Mouse (Mus musculus) neural tube, embryonic 12.5 days (tissue): ENCODE data around the gene Klk13. TPM values are rescaled to one million over a fixed set of nuclear protein-coding genes. Genes with fewer than 3 reads are reported as not detected.

Source experiments
- ATAC-seq: fragments of 200-750 bp; cut with Nextera tagmentation; 2 replicates; pipeline ENCODE4 v1.8.0; 2017; ENCODE audit warnings: low read depth, mild to moderate bottlenecking, moderate TSS enrichment, moderate library complexity; ENCODE audit not compliant: low FRiP score
- H3K27ac ChIP-seq: fragments of 300-500 bp; sonication (generic); 2 replicates; pipeline ENCODE4 v1.5.1; 2016
- H3K27me3 ChIP-seq: fragments of 300-500 bp; sonication (generic); replicated peaks from 2 replicates; pipeline ENCODE4 v1.6.1; 2016; ENCODE audit warnings: mild to moderate bottlenecking
- H3K36me3 ChIP-seq: fragments of 300-500 bp; sonication (generic); 2 replicates; pipeline ENCODE4 v1.6.1; 2016; ENCODE audit warnings: mild to moderate bottlenecking
- H3K4me1 ChIP-seq: fragments of 300-500 bp; sonication (generic); 2 replicates; pipeline ENCODE4 v1.6.1; 2016
- H3K4me2 ChIP-seq: fragments of 300-500 bp; sonication (generic); replicated peaks from 2 replicates; pipeline ENCODE4 v1.6.1; 2016; ENCODE audit warnings: mild to moderate bottlenecking
- H3K4me3 ChIP-seq: fragments of 300-500 bp; sonication (generic); 2 replicates; pipeline ENCODE4 v1.5.1; 2016
- H3K9ac ChIP-seq: fragments of 300-500 bp; sonication (generic); 2 replicates; pipeline ENCODE4 v1.6.1; 2016; ENCODE audit warnings: mild to moderate bottlenecking
- H3K9me3 ChIP-seq: fragments of 300-500 bp; sonication (generic); 2 replicates; pipeline ENCODE4 v1.6.1; 2016; ENCODE audit warnings: mild to moderate bottlenecking
- WGBS: fragments of 180-500 bp; shearing (Covaris S2); methylation state at CpG from one replicate; pipeline ENCODE4 v1.1.7; 2016; 5-methylcytosine and 5-hydroxymethylcytosine counted together
- polyA plus RNA-seq: library from polyadenylated mRNA; unstranded; fragments of >200 nt; fragmentation: Nextera tagmentation; extraction: Ambion mirVana; gene quantifications from 2 replicates; pipeline ENCODE4 v1.2.1, GENCODE M21; 2016

The Klk13 gene
- polyA plus RNA-seq, 1 experiment from 2014 or later: 0.10 TPM

GRCm38 (mm10) chr7:43690118-43690517, 22.2 kb upstream of the Klk13 start, which contains the start of gene Klk14:
Klk14 (plus strand) TSS chr7:43690418.
- no peaks in the 10 kb centered on the region for H3K27me3 ChIP-seq
- no peak within 1 kb of the TSS for H3K9ac ChIP-seq
- H3K4me1 ChIP-seq: no peaks in the 10 kb centered on the region
- no peak within 1 kb of the TSS for H3K27ac ChIP-seq
- H3K36me3 ChIP-seq: no peaks in the 10 kb centered on the region
- no peak within 1 kb of the TSS for H3K4me3 ChIP-seq
- H3K9me3 ChIP-seq: no peaks in the 10 kb centered on the region
- no peak within 1 kb of the TSS for H3K4me2 ChIP-seq
- ATAC-seq: no peak

DNA sequence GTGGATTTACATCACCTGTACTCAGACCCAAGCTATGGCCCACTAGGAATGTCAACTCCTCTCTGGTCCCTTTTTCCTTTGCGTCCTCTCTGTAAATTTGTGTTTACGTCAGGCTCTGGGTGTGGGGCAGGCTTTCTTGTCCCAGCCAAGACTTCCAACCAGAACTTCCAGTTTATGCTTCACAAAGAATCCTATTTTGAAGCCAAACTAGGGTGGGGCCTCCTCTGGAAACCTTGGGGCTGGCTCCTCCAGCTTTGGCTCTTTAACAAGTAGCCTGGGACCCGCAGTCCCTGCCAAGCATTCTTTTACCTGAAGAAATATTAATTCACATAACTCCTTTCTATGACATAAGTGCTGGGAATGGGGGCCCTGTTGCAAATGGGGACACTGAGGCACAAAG, 2.3 kb upstream of the Klk13 start:
- H3K4me3 ChIP-seq: no peak overlapping the region
- no peak overlapping the region for H3K9ac ChIP-seq
- H3K36me3 ChIP-seq: no peaks in the 10 kb centered on the region
- peaks cover 3% of the 10 kb centered on the region; the same call in 1 of the 2 replicates for H3K4me1 ChIP-seq
- no peaks in the 10 kb centered on the region for H3K27me3 ChIP-seq
- H3K9me3 ChIP-seq: no peaks in the 10 kb centered on the region
- 90% methylated on average over 3 of the region's 3 CpGs for WGBS
- H3K4me2 ChIP-seq: no peak overlapping the region
- ATAC-seq: no peak
- no peak overlapping the region for H3K27ac ChIP-seq

DNA sequence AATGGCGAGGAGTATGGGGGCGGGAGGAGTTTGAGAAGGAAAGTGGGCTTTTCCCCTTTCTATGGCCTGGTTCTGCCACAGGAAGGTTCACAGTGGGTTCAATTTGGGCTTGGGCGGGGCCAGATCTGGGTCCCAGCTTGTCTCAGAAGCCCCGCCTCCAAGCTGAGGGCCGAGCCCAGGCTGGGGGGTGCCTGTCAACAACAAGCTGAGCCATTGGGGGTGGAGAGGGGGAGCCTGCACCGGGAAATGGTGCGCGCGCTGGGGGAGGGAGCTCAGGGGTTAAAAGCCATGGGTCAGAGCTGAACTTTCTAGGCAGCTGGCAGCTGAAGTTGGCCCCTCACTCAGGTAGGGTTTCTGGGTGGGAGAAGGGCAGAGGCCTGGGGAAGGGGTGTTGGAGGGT, 550 bp downstream of the Klk13 start:
- 5% methylated on average over 9 of the region's 9 CpGs for WGBS
- H3K4me3 ChIP-seq: no peak overlapping the region
- peak overlapping the region; percentile 34 for H3K4me2 ChIP-seq
- ATAC-seq: no peak
- no peaks in the 10 kb centered on the region for H3K9me3 ChIP-seq
- H3K36me3 ChIP-seq: no peaks in the 10 kb centered on the region
- no peak overlapping the region for H3K9ac ChIP-seq
- no peaks in the 10 kb centered on the region for H3K27me3 ChIP-seq
- no peak overlapping the region for H3K27ac ChIP-seq
- peaks cover 3% of the 10 kb centered on the region; the same call in 1 of the 2 replicates for H3K4me1 ChIP-seq

GRCm38 (mm10) chr7:43713741-43714351, 1.5 kb downstream of the Klk13 start:
- H3K9me3 ChIP-seq: no peaks in the 10 kb centered on the region
- no peak overlapping the region for H3K4me3 ChIP-seq
- no peaks in the 10 kb centered on the region for H3K27me3 ChIP-seq
- no peak overlapping the region for H3K27ac ChIP-seq
- 6% methylated on average over 14 of the region's 19 CpGs for WGBS
- H3K4me2 ChIP-seq: peak overlapping the region; percentile 25; the same call in 1 of the 2 replicates
- peaks cover 3% of the 10 kb centered on the region; the same call in 1 of the 2 replicates for H3K4me1 ChIP-seq
- ATAC-seq: no peak
- H3K36me3 ChIP-seq: no peaks in the 10 kb centered on the region
- no peak overlapping the region for H3K9ac ChIP-seq

- no peaks in the 10 kb centered on the region for H3K9me3 ChIP-seq
- no peak overlapping the region for H3K4me3 ChIP-seq
- H3K27me3 ChIP-seq: no peaks in the 10 kb centered on the region
- 58% methylated on average over 1 of the region's 1 CpGs for WGBS
- no peak for ATAC-seq
- no peak overlapping the region for H3K9ac ChIP-seq
- no peaks in the 10 kb centered on the region for H3K36me3 ChIP-seq
- no peaks in the 10 kb centered on the region for H3K4me1 ChIP-seq
- H3K4me2 ChIP-seq: no peak overlapping the region
- H3K27ac ChIP-seq: no peak overlapping the region
Observed at GRCm38 (mm10) chr7:43747788-43748187, 35.4 kb downstream of the Klk13 start.

- no peak overlapping the region for H3K9ac ChIP-seq
- no peak overlapping the region for H3K27ac ChIP-seq
- no peak for ATAC-seq
- H3K27me3 ChIP-seq: no peaks in the 10 kb centered on the region
- no peaks in the 10 kb centered on the region for H3K36me3 ChIP-seq
- H3K9me3 ChIP-seq: no peaks in the 10 kb centered on the region
- no peak overlapping the region for H3K4me3 ChIP-seq
- H3K4me1 ChIP-seq: no peaks in the 10 kb centered on the region
- H3K4me2 ChIP-seq: no peak overlapping the region
- 83% methylated on average over 2 of the region's 2 CpGs for WGBS
Observed at GRCm38 (mm10) chr7:43752806-43753205, 40.4 kb downstream of the Klk13 start.

DNA sequence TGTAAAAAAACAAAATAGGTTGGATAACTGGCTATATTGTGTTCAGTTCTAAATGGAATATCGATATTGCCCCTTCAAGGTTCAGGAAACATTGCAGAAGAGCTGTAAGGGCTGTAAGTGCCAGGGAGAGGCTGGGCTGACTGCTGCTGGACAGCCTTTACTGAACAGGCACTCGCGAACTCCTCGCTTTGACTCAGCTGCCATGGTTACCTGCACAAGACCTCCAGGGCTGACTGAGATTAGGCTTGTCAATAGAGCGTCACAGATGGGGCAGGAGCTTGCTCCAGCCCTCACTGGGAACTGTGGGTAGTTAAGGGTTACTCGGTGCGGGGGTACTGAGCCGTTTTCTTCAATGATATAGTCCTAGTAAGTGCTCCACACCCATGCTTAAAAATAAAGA, 54.1 kb downstream of the Klk13 start:
- no peaks in the 10 kb centered on the region for H3K36me3 ChIP-seq
- H3K4me1 ChIP-seq: no peaks in the 10 kb centered on the region
- H3K9me3 ChIP-seq: no peaks in the 10 kb centered on the region
- H3K9ac ChIP-seq: no peak overlapping the region
- ATAC-seq: no peak
- 65% methylated on average over 8 of the region's 8 CpGs for WGBS
- no peak overlapping the region for H3K4me2 ChIP-seq
- H3K27ac ChIP-seq: no peak overlapping the region
- no peak overlapping the region for H3K4me3 ChIP-seq
- H3K27me3 ChIP-seq: no peaks in the 10 kb centered on the region

DNA sequence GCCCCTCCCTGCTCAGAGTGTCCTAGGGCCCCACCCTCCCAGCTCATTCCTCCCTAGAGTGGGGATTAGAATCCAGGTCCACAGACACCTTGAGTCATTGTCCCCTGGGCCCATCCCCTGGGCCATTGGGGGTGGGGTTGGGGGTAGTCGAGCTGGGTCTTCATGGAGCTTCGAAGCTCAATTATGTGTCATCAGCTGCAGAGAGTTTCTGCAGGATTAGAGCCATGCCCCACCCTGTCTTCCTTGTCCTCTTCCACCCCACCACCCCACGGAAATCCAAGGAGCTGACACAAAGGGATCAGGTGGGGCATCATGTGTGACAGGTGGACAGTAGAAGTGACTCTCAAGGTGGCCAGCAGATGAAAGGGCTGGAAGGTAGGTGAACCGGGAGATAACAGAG, 56.2 kb downstream of the Klk13 start, which contains the start of gene Klk12:
TSS of gene Klk12 (plus strand) at position 301 of the 400 bp plus-strand sequence.
- no peak within 1 kb of the TSS for H3K27ac ChIP-seq

DNA sequence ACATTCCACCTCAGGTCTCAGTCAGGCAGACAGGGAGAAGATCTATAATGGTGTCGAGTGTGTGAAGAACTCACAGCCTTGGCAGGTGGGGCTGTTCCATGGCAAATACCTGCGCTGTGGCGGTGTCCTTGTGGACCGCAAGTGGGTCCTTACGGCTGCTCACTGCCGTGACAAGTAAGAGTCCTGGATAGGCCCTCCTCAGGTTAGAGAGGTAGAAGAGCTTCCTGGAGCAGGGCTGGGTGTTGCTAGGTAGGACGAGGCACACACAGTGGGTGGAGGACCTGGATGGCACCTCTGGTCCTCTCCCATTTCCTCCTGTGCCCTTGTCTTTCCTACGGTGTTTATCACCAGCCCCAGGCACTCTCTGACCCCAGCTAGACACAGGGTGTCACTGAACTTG, 57.3 kb downstream of the Klk13 start:
- no peaks in the 10 kb centered on the region for H3K36me3 ChIP-seq
- no peak overlapping the region for H3K4me3 ChIP-seq
- no peaks in the 10 kb centered on the region for H3K4me1 ChIP-seq
- no peaks in the 10 kb centered on the region for H3K9me3 ChIP-seq
- H3K27me3 ChIP-seq: no peaks in the 10 kb centered on the region
- ATAC-seq: no peak
- no peak overlapping the region for H3K4me2 ChIP-seq
- 89% methylated on average over 8 of the region's 8 CpGs for WGBS
- H3K27ac ChIP-seq: no peak overlapping the region
- no peak overlapping the region for H3K9ac ChIP-seq

More for the DNA sequence above, 56.2 kb downstream of the Klk13 start, which contains the start of gene Klk12:
- no peak for ATAC-seq
- WGBS: 87% methylated on average over 4 of the region's 4 CpGs
- Histone ChIP-seq H3K9me3 (no peaks in the 10 kb centered on the region), H3K4me3 (no peak within 1 kb of the TSS), H3K9ac (no peak within 1 kb of the TSS), H3K36me3 (no peaks in the 10 kb centered on the region), H3K4me2 (no peak within 1 kb of the TSS), H3K4me1 (no peaks in the 10 kb centered on the region), H3K27me3 (no peaks in the 10 kb centered on the region)

- WGBS: 95% methylated on average over 10 of the region's 10 CpGs
- no peak overlapping the region for H3K4me2 ChIP-seq
- no peaks in the 10 kb centered on the region for H3K9me3 ChIP-seq
- no peaks in the 10 kb centered on the region for H3K36me3 ChIP-seq
- no peak overlapping the region for H3K27ac ChIP-seq
- no peaks in the 10 kb centered on the region for H3K4me1 ChIP-seq
- H3K27me3 ChIP-seq: no peaks in the 10 kb centered on the region
- H3K4me3 ChIP-seq: no peak overlapping the region
- no peak for ATAC-seq
- H3K9ac ChIP-seq: no peak overlapping the region
Observed at GRCm38 (mm10) chr7:43770701-43771100, 58.3 kb downstream of the Klk13 start.

DNA sequence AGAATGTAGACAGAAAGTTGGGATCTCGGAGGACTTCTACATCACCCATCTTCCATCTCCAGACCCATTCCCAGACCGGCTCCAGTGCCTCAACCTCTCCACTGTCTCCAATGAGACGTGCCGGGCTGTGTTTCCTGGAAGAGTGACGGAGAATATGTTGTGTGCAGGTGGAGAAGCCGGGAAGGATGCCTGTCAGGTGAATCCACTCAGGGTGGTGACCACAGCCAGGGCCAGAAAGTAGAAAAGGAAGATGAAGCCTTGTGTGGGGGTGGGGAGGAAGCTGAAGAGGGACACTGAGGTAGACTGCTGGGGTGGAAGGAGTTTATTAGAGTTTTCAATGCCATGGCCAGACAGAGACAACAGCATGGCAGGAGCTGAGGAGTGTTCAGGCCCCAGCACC, 59.5 kb downstream of the Klk13 start:
- Histone ChIP-seq H3K4me3 (no peak overlapping the region), H3K4me2 (no peak overlapping the region), H3K9me3 (no peaks in the 10 kb centered on the region), H3K36me3 (no peaks in the 10 kb centered on the region), H3K27ac (no peak overlapping the region), H3K4me1 (no peaks in the 10 kb centered on the region), H3K9ac (no peak overlapping the region), H3K27me3 (no peaks in the 10 kb centered on the region)
- WGBS: 96% methylated on average over 6 of the region's 6 CpGs
- ATAC-seq: no peak

- H3K9ac ChIP-seq: no peak overlapping the region
- no peak overlapping the region for H3K27ac ChIP-seq
- H3K27me3 ChIP-seq: no peaks in the 10 kb centered on the region
- 64% methylated on average over 3 of the region's 3 CpGs for WGBS
- ATAC-seq: no peak
- no peak overlapping the region for H3K4me2 ChIP-seq
- no peaks in the 10 kb centered on the region for H3K9me3 ChIP-seq
- no peaks in the 10 kb centered on the region for H3K36me3 ChIP-seq
- H3K4me3 ChIP-seq: no peak overlapping the region
- H3K4me1 ChIP-seq: no peaks in the 10 kb centered on the region
Observed at GRCm38 (mm10) chr7:43772901-43773300, 60.5 kb downstream of the Klk13 start.

DNA sequence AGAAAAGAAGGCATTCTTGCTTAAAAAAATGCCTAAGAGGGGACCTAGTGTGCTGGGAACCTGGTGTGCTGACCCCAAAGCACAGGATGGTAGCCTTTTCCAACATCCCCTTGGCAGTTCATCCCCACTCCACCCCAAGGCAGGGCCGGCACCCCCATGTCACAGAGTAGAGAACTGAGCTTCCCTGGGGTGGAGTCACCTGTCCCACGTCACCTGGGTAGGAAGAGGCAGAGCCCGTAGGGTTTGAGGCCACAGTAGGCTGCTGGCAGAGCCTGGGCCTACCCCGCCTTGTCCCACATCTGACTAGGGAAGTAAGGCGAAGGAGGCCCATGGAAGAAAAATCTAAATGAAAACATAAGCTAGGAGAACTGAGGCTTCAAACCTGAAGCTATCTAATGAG, 62.0 kb downstream of the Klk13 start, which contains the start of gene Klk11:
TSS of gene Klk11 (plus strand) at position 241 of the 400 bp plus-strand sequence.
- WGBS: 94% methylated on average over 5 of the region's 5 CpGs
- H3K27me3 ChIP-seq: no peaks in the 10 kb centered on the region
- no peaks in the 10 kb centered on the region for H3K36me3 ChIP-seq
- no peak for ATAC-seq
- H3K4me1 ChIP-seq: no peaks in the 10 kb centered on the region
- H3K9me3 ChIP-seq: no peaks in the 10 kb centered on the region
- no peak within 1 kb of the TSS for H3K27ac ChIP-seq
- no peak within 1 kb of the TSS for H3K9ac ChIP-seq
- no peak within 1 kb of the TSS for H3K4me3 ChIP-seq
- no peak within 1 kb of the TSS for H3K4me2 ChIP-seq
